Mouse (Mus musculus): ENCODE results near the gene Pofut1.

DNA sequence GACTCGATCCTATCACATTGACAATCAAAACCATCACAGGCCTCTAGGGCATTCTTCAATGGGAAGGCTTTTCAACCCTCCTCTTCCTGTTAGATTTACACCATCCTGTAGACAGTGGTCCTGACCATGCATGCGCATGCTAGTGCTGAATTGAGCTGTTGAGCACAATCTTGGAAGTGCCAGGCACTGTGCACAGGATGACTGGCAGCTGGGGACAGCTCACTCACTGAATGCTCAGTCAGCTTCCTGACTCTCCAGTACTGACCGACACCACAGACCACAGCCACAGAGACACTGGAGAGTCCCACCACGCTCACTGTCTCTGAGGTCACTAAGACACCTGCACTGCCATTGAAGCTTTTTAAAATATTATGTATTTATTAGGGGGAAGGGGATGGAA, 25.9 kb upstream of the Pofut1 start:
- TF ChIP-seq POLR2A (IDR thresholded peaks at IDR 0.05; ENCODE audit: low read depth, low read length): no peak
- no peak for TF ChIP-seq CTCF (IDR thresholded peaks at IDR 0.05; ENCODE audit: extremely low read depth, insufficient read depth, insufficient read length, insufficient replicate concordance)
